Mouse (Mus musculus): Measurements from ENCODE around the gene Slf1. TPM values are rescaled to one million over a fixed set of nuclear protein-coding genes. Genes with fewer than 3 reads are reported as not detected.
"Not testable (repeated sequence)": the region's sequence is repeated elsewhere in the genome, so short reads cannot be mapped to it uniquely, and the experiment has no call there.

The Slf1 gene
- polyA plus RNA-seq (2016; fragmentation: Nextera tagmentation; extraction: Ambion mirVana), result 44.5 and 46.6 TPM in 2 replicates

DNA sequence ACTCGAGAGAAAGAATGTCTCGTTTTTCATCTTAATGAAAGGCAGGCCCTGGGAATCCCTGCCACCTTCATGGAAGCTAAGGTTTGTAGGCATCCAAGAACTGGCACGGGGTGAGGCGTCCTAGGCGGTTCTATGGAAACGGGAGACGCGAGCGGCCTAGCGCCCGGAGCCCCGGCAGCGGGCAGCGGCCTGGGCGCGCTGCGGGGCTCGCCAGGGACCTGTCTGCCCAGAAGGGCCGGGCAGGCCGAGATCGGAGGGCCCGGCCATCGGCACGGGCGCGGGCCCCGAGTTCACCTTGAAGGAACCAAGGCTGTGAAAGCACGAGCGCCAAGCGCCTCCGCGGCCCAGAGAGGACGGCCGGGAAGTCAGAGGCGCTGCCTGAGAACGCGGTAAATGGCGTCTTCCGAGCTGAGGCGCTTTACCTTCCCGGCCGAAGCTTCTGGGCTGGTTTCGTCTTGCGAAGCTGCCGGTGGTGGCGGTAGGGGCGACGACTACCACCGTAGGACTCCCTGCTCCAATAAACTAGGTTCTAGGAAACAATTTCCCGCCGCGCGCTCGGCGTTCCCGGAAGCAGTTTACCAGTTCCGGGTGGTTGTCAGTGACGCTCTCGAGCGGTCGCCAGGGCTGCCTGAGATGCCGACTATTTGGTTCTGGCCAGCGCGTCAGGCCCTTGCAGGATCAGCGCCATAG is at the start of gene Slf1, which contains the start of gene 2210408I21Rik:
Slf1 (minus strand) TSS at position 543 of the 690 bp plus-strand sequence.
2210408I21Rik (plus strand) TSS at position 610 of the 690 bp plus-strand sequence.
- Histone ChIP-seq H3K4me1 (peaks cover 11% of the 10 kb centered on the region), H3K9ac (replicated peaks) (peak within 1 kb of the TSS; percentile 84), H3K27ac (replicated peaks) (peak within 1 kb of the TSS; percentile 93), H3K9me3 (no peaks in the 10 kb centered on the region), H3K4me2 (replicated peaks) (peak within 1 kb of the TSS; percentile 71), H3K27me3 (no peaks in the 10 kb centered on the region), H3K36me3 (no peaks in the 10 kb centered on the region), H3K4me3 (peak within 1 kb of the TSS; percentile 90)
- WGBS, result 0% methylated on average over 65 of the region's 65 CpGs
- ATAC-seq (ENCODE audit: low FRiP score, low read depth), result peak; percentile 98

- H3K9me3 ChIP-seq, result no peaks in the 10 kb centered on the region
- H3K36me3 ChIP-seq, result no peaks in the 10 kb centered on the region
- no peak overlapping the region for H3K4me3 ChIP-seq
- no peaks in the 10 kb centered on the region for H3K27me3 ChIP-seq
- no peaks in the 10 kb centered on the region for H3K4me1 ChIP-seq
- ATAC-seq (ENCODE audit: low FRiP score, low read depth), result no peak
- no peak overlapping the region for H3K27ac ChIP-seq (replicated peaks)
- H3K9ac ChIP-seq (replicated peaks), result no peak overlapping the region
- H3K4me2 ChIP-seq (replicated peaks), result no peak overlapping the region
Measured at GRCm38 (mm10) chr13:77177931-77178330, 42.7 kb upstream of the Slf1 start.

GRCm38 (mm10) chr13:77140890-77141289 is 5.6 kb upstream of the Slf1 start:
- H3K9me3 ChIP-seq, result no peaks in the 10 kb centered on the region
- H3K4me3 ChIP-seq, result no peak overlapping the region
- WGBS, result 83% methylated on average over 2 of the region's 2 CpGs
- no peak overlapping the region for H3K9ac ChIP-seq (replicated peaks)
- no peak for ATAC-seq (ENCODE audit: low FRiP score, low read depth)
- H3K36me3 ChIP-seq, result no peaks in the 10 kb centered on the region
- H3K4me2 ChIP-seq (replicated peaks), result no peak overlapping the region
- H3K4me1 ChIP-seq, result peaks cover 9% of the 10 kb centered on the region
- H3K27me3 ChIP-seq, result no peaks in the 10 kb centered on the region
- H3K27ac ChIP-seq (replicated peaks), result no peak overlapping the region

DNA sequence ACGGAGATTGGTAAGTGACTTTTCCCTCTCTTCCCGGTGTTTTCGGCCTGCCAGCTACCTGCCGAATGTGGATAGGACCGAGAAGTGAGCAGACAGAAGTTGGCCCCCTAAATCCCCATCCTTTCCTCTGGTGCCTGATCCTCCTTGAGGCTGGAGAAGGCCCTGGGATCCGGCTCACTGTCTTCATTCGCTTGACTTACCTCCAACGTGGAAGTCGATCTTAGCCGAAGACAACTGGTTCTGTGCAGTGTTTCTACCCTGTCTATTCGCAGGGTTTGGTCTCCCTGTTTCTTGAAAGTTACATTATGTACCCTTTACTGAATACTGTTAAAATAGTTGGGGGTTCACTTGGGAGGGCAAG is 328 bp upstream of the Slf1 start:
- H3K9ac ChIP-seq (replicated peaks), result peak overlapping the region; percentile 84
- no peaks in the 10 kb centered on the region for H3K27me3 ChIP-seq
- peak overlapping the region; percentile 71 for H3K4me2 ChIP-seq (replicated peaks)
- H3K9me3 ChIP-seq, result no peaks in the 10 kb centered on the region
- peaks cover 11% of the 10 kb centered on the region for H3K4me1 ChIP-seq
- peak overlapping the region; percentile 93 for H3K27ac ChIP-seq (replicated peaks)
- under 1% methylated on average over 11 of the region's 11 CpGs for whole genome bisulfite sequencing
- peak overlapping the region; percentile 90 for H3K4me3 ChIP-seq
- H3K36me3 ChIP-seq, result no peaks in the 10 kb centered on the region
- ATAC-seq (ENCODE audit: low FRiP score, low read depth), result peak; percentile 75

GRCm38 (mm10) chr13:77131132-77131531 is 4.1 kb downstream of the Slf1 start:
- Histone ChIP-seq H3K4me2 (replicated peaks) (no peak overlapping the region), H3K36me3 (no peaks in the 10 kb centered on the region), H3K27me3 (no peaks in the 10 kb centered on the region), H3K9ac (replicated peaks) (no peak overlapping the region), H3K27ac (replicated peaks) (no peak overlapping the region), H3K9me3 (no peaks in the 10 kb centered on the region), H3K4me1 (peaks cover 4% of the 10 kb centered on the region; the same call in 1 of the 2 replicates), H3K4me3 (no peak overlapping the region)
- 88% methylated on average over 2 of the region's 2 CpGs for WGBS
- ATAC-seq (ENCODE audit: low FRiP score, low read depth), result no peak

DNA sequence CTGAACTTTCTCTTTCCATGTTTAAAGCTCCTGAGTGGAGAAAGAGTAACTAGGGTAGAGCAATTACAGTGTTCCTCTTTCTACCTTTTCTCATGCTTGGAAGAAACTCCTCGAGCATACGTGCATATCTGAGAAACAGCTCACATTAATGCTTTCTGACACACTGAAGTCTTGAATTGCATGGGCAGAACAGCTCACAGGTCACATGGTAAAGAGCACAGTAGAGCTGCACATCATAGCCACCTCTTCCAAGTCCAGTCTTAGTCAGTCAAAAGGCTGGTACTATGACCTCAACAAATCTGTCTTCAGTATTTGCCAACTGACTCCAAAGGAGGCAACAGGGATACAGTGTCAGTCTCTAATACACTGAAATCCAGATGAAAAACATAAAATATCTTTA is 7.0 kb downstream of the Slf1 start:
- Histone ChIP-seq H3K4me1 (0 out of 2 replicates have a peak, but pooled peaks cover 2% of the 10 kb centered on the region), H3K27me3 (no peaks in the 10 kb centered on the region), H3K4me2 (replicated peaks) (no peak overlapping the region), H3K9me3 (no peaks in the 10 kb centered on the region), H3K4me3 (no peak overlapping the region), H3K36me3 (0 out of 2 replicates have a peak, but pooled peaks cover 10% of the 10 kb centered on the region), H3K27ac (replicated peaks) (no peak overlapping the region), H3K9ac (replicated peaks) (no peak overlapping the region)
- 87% methylated on average over 2 of the region's 2 CpGs for WGBS
- no peak for ATAC-seq (ENCODE audit: low FRiP score, low read depth)

GRCm38 (mm10) chr13:77125159-77125558 is 10.1 kb downstream of the Slf1 start:
- Histone ChIP-seq H3K4me1 (no peaks in the 10 kb centered on the region), H3K4me2 (replicated peaks) (no peak overlapping the region), H3K27me3 (no peaks in the 10 kb centered on the region), H3K4me3 (no peak overlapping the region), H3K9ac (replicated peaks) (no peak overlapping the region), H3K36me3 (0 out of 2 replicates have a peak, but pooled peaks cover 12% of the 10 kb centered on the region), H3K27ac (replicated peaks) (no peak overlapping the region), H3K9me3 (no peaks in the 10 kb centered on the region)
- ATAC-seq (ENCODE audit: low FRiP score, low read depth), result no peak
- WGBS, result 96% methylated on average over 3 of the region's 3 CpGs

DNA sequence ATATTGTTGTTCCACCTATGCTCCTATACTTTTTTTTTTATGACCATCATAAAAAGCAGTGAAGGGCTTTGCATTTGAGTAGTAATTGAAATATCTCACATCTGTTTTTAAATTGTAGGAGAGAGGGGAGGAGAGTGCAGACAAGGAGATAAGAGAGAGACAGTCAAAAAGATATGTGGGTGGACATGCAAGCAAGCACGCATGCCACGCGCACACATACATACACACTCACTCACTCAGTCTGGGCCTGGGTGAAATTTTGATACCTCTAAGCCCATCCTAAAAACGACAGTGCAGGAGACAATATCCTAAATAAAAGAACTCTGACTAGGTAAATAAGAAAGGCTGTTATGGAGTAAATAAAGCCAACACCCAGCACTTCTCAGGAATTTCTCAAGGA is 16.6 kb downstream of the Slf1 start:
- Histone ChIP-seq H3K36me3 (peaks cover 10% of the 10 kb centered on the region; the same call in 1 of the 2 replicates), H3K4me1 (no peaks in the 10 kb centered on the region), H3K4me2 (replicated peaks) (no peak overlapping the region), H3K9ac (replicated peaks) (no peak overlapping the region), H3K4me3 (no peak overlapping the region), H3K27ac (replicated peaks) (no peak overlapping the region), H3K27me3 (no peaks in the 10 kb centered on the region), H3K9me3 (no peaks in the 10 kb centered on the region)
- 95% methylated on average over 4 of the region's 4 CpGs for WGBS
- no peak for ATAC-seq (ENCODE audit: low FRiP score, low read depth)

DNA sequence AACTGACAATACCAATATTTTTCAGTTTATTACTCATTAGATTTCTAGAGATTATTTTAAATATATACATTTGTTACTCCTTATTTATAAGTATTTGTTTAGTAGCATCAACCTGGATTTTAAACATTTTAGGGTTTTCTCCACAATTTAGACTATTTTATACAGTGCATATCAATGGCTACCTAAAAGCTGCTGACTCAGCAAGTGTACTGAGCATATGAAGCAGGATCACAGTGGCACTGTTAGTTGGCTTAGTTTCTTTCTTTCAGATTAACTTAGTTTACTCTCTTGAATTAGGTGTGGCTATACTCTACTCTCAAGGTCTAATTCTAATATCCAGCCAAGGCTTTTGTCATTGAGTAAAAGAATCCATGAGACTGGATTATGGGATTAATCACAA is 27.5 kb downstream of the Slf1 start:
- no peak overlapping the region for H3K4me3 ChIP-seq
- no peaks in the 10 kb centered on the region for H3K4me1 ChIP-seq
- no peak overlapping the region for H3K4me2 ChIP-seq (replicated peaks)
- 0 out of 2 replicates have a peak, but pooled peaks have one; percentile 44 for ATAC-seq (ENCODE audit: low FRiP score, low read depth)
- no peaks in the 10 kb centered on the region for H3K27me3 ChIP-seq
- no peak overlapping the region for H3K9ac ChIP-seq (replicated peaks)
- H3K36me3 ChIP-seq, result peaks cover 10% of the 10 kb centered on the region
- H3K27ac ChIP-seq (replicated peaks), result no peak overlapping the region
- H3K9me3 ChIP-seq, result no peaks in the 10 kb centered on the region

- not testable (repeated sequence) for H3K9ac ChIP-seq (replicated peaks); ATAC-seq (ENCODE audit: low FRiP score, low read depth); H3K4me3 ChIP-seq; H3K4me2 ChIP-seq (replicated peaks); H3K4me1 ChIP-seq; H3K27me3 ChIP-seq; H3K9me3 ChIP-seq; H3K27ac ChIP-seq (replicated peaks)
- peaks cover 25% of the 10 kb centered on the region for H3K36me3 ChIP-seq
- WGBS, result 92% methylated on average over 1 of the region's 1 CpGs
Measured at GRCm38 (mm10) chr13:77092876-77093275, 42.4 kb downstream of the Slf1 start.

GRCm38 (mm10) chr13:77072030-77072429 is 63.2 kb downstream of the Slf1 start:
- Histone ChIP-seq H3K4me2 (replicated peaks) (no peak overlapping the region), H3K9ac (replicated peaks) (no peak overlapping the region), H3K4me1 (no peaks in the 10 kb centered on the region)

DNA sequence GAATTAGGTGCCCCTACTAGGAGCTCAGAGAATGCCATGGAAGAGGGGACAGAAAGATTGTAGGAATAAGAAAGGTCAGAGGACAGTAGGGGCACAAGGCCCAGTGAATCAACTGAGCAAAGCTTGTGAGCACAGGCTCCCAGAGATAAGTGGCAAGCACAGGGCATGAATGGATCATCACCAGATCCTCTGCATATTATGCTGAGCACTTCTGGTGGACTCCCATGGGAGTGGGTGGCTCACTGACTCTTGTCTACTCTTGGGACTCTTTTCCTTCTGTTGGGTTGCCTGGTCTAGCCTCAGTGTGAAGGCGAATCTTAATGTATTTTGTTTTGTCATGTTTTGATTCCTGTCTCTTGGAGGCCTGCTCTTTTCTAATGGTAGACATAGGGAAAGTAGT is 66.4 kb downstream of the Slf1 start:
- Histone ChIP-seq H3K4me3 (no peak overlapping the region), H3K9me3 (no peaks in the 10 kb centered on the region), H3K27ac (replicated peaks) (no peak overlapping the region), H3K27me3 (no peaks in the 10 kb centered on the region), H3K4me2 (replicated peaks) (no peak overlapping the region), H3K9ac (replicated peaks) (no peak overlapping the region), H3K36me3 (peaks cover 4% of the 10 kb centered on the region; the same call in 1 of the 2 replicates), H3K4me1 (no peaks in the 10 kb centered on the region)
- ATAC-seq (ENCODE audit: low FRiP score, low read depth), result no peak
- 93% methylated on average over 1 of the region's 1 CpGs for WGBS

More at GRCm38 (mm10) chr13:77072030-77072429, 63.2 kb downstream of the Slf1 start:
- ATAC-seq (ENCODE audit: low FRiP score, low read depth), result no peak
- H3K27ac ChIP-seq (replicated peaks), result no peak overlapping the region
- no peaks in the 10 kb centered on the region for H3K27me3 ChIP-seq
- H3K4me3 ChIP-seq, result no peak overlapping the region
- peaks cover 1% of the 10 kb centered on the region; the same call in 1 of the 2 replicates for H3K9me3 ChIP-seq
- peaks cover 15% of the 10 kb centered on the region for H3K36me3 ChIP-seq
